Mouse (Mus musculus): ENCODE results near the gene Mtnr1b. TPM values are rescaled to one million over a fixed set of nuclear protein-coding genes. Genes with fewer than 3 reads are reported as not detected.
"Not testable (repeated sequence)": the region's sequence is repeated elsewhere in the genome, so short reads cannot be mapped to it uniquely, and the experiment has no call there.

Gene Mtnr1b
- not detected for total RNA-seq (2021)
- long read RNA-seq, experiment 1 = 0 reads
- long read RNA-seq, experiment 2 = 0 reads

DNA sequence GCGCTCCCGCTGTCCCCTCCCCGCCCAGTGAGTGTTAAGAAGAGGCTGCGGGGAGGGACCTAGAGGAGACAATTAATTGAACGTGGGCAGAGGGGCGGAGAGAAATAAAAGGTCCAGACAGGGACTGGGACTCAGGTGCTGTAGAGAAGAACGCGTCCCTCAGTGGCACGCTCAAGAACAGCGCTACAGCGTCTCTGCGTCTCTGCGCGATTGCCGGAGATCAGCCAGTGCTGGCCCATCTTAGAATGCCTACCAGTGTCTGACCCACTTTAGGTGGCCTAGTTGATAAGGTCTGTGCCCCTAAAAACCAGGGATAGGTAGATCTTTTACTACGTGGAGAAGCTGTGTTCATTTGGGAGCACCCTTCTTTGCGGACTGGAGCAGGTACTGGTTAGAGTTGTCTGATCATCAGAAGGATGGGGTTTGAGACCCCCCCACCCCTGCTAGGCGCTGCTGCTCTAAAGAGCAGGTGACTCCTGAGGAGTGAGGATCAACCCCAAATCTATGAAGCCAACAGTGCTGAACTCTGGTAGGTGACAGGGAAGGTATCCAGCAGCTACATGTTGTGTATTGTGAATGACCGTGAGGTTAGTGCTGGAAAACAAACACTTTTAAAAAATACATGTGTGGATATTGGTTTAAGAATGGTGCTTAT lies at the start of gene Mtnr1b:
TSS of gene Mtnr1b (minus strand) at position 51 of the 655 bp plus-strand sequence.
- DNase-seq (ENCODE audit: low spot score in 2 of 2) = no peak

DNA sequence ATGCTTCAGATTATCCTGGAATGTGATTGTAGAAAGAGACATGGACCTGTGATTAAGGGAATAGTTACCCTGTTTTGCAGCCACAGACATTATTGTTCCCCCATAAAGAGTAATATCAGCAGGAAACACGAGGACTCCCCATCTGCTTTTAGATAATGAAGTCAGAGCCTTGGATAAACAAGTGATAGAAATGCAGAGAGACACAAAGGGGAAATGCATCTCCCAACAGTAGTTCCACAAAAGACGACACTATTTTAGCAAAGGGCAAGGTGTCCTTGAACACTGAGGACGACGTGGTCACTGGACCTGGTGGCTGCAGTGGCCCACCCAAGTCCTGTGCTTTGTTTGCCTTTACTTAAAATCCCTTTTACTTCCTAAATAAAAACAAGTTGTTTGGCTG lies 45.9 kb upstream of the Mtnr1b start:
- DNase-seq (ENCODE audit: low spot score in 2 of 2) = no peak

DNA sequence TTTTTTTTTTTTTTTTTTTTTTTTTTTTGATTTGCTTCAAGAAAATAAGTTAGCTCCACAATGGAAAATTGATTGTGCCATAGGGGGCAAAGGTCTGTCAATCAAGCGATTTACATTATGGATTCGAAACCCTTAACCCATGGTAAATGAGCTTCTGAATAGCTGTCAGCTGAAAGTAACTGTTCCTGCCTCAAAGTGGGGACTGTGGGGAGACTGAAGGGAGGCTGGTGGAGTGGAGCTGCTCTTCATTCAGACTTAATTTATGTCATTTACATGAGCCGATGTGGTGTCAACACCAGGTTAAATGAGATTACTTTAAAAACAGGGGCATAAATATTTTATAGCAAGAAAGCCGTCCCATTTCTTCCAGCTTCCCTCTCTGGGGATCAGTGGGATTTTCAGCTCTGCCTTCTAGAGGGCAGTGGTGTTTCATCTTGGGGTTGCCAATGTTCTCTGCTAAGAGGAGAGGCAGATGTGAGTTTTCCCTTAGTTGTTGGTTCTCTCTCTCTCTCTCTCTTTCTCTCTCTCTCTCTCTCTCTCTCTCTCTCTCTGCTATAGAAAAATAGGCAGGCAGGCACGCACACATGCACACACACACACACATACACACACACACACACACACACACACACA lies 45.1 kb upstream of the Mtnr1b start:
- no peak for DNase-seq (ENCODE audit: low spot score in 2 of 2)

GRCm38 (mm10) chr9:15916600-15916999 lies 42.2 kb upstream of the Mtnr1b start:
- DNase-seq (ENCODE audit: low spot score in 2 of 2) = no peak

DNA sequence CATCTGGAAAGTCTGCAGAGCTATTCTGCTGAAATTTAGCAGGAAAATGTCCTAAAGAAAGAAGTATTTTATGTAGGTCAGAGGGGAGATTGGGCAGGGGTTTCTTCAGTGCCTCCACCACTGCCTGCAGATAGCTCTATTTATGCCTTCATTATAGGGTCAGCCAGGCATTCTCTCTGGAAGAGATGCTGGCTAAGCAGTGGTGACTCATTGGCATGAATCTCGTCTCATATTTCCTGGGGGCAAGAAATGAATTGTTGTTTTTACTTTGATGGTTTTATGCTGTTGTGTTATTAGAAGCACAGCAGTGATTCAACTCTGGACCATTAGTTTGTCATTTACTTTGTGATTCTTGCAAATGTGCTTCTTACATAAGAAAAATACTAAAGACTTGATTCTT lies 38.4 kb upstream of the Mtnr1b start:
- DNase-seq (ENCODE audit: low spot score in 2 of 2) = no peak

DNA sequence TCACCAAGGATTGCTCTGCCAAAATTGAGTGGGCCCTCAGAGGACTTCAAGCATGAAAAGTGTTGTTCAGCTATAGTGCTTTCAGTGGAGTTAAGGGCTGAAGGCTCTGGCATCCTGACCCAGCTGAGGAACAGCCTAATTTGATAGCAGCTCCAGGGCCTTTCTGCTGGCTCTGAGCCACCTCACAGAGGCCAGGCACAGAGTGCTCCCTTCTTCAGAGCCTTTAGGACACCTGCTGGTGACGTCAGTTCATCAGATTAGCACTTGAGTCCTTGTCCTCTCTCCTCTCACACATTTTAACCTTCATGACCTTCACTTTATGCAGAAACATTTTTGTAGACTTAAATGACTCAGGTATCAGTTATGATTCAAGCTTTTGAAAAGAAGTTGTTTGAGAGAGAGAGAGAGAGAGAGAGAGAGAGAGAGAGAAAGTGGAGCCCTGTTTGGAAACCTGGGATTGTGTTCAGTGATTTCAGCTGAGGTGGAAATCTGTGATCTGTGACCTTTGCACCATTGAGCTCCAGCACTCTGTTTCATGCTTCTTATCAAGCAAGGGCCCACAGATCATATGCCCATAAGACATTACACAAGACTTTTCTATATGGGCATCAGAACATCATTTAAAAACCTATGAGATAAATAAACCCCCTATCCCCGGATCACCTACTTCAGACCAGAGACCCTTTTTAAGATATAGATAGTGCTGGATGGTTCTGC lies 35.2 kb upstream of the Mtnr1b start:
- no peak for DNase-seq (ENCODE audit: low spot score in 2 of 2)

GRCm38 (mm10) chr9:15903948-15904750 lies 29.8 kb upstream of the Mtnr1b start:
- no peak for DNase-seq (ENCODE audit: low spot score in 2 of 2)

DNA sequence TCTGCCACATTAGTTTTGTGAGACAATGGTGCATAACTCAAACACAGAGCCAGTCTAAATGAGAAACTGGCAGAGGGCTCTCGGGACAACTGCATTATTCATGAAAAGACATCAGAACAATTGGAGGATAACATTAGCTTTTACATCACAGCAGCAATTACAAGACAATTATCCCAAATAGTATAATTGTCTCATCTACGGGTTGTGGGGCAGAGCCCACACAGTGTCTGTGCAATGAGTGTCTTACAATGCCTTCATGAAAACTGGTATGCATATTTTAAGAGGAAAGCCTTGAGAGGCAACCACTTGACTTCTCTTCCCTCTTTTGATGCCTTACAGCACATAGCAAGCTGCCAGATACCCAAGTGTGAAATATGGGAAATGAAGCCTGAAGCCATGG lies 23.8 kb upstream of the Mtnr1b start:
- DNase-seq (ENCODE audit: low spot score in 2 of 2) = no peak

- no peak for DNase-seq (ENCODE audit: low spot score in 2 of 2)
Measured at GRCm38 (mm10) chr9:15886756-15887155, 12.4 kb upstream of the Mtnr1b start.

GRCm38 (mm10) chr9:15880754-15881153 lies 6.4 kb upstream of the Mtnr1b start:
- DNase-seq (ENCODE audit: low spot score in 2 of 2) = no peak

DNA sequence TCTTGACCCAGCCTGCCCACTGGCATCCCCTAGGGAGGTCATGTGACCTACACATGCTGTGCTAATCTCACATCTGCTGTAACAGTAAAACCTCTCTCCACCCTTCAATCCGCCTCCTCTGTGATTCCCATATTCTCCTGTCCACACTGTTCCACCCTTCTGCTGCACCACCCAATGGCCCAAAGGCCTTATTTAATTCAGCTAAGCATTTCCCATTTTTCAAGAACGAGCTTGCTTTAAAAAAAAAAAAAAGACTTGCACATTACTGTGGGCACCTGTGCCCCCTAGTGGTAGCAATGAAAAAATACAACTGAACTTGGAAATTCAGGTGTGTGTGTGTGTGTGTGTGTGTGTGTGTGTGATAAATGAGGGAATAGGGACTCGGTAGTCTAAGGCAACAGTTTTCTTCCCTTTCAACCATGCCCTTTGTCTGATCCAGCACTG lies 5.8 kb upstream of the Mtnr1b start:
- DNase-seq (ENCODE audit: low spot score in 2 of 2) = no peak

DNA sequence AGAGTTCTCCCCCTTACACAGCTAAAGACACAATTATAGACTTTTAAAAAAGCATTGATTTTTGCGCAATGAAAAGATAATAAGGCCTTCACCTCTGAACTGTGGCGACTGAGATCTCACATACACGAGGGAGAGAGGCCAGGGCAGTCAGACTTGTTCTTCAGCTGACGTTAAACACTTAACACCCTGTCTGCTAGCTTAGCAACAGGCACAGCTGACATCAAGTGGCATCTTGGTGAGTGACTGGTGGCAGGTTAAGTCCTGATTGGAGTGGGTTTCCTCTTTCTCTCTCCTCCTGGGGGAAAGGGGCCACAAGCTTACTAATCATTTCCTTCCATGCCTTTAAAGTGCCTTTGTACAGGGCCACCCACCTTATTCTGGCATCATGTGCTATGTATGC lies 4.3 kb downstream of the Mtnr1b start:
- DNase-seq (ENCODE audit: low spot score in 2 of 2) = no peak

GRCm38 (mm10) chr9:15869456-15869855 lies 4.9 kb downstream of the Mtnr1b start:
- no peak for DNase-seq (ENCODE audit: low spot score in 2 of 2)

- DNase-seq (ENCODE audit: low spot score in 2 of 2) = no peak
Measured at GRCm38 (mm10) chr9:15866280-15867072, 7.9 kb downstream of the Mtnr1b start.

DNA sequence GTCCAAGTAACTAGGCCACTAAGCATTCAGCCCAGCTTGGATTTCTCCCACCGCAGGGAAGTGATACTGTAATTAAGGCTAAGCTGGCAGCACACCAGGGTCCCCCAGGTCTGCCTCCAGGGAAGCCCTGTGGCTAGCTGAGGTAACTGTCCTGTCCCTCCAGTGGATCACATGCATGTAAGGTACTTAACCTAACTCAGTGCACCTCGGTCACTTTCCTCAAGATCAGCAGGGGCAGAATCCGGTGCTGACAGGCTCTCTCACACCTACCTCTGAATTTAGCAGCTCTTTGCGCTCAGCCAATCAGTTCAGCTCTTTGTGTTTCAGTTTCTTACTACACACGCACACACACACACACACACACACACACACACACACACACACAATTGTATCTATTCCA lies 13.0 kb downstream of the Mtnr1b start:
- DNase-seq (ENCODE audit: low spot score in 2 of 2) = no peak

- no peak for DNase-seq (ENCODE audit: low spot score in 2 of 2)
Measured at GRCm38 (mm10) chr9:15850749-15851148, 23.6 kb downstream of the Mtnr1b start.

GRCm38 (mm10) chr9:15845390-15845789 lies 29.0 kb downstream of the Mtnr1b start:
- no peak for DNase-seq (ENCODE audit: low spot score in 2 of 2)

GRCm38 (mm10) chr9:15844936-15845335 lies 29.4 kb downstream of the Mtnr1b start:
- DNase-seq (ENCODE audit: low spot score in 2 of 2) = not testable (repeated sequence)

GRCm38 (mm10) chr9:15813002-15813911 lies 61.1 kb downstream of the Mtnr1b start:
- no peak for DNase-seq (ENCODE audit: low spot score in 2 of 2)
